Mouse (Mus musculus) hindbrain, embryonic 11.5 days (tissue): ENCODE measurements at regions not wholly inside any gene's neighbourhood (a gene's known extent, or its start where the extent isn't known, plus 50 kb on each side); places are given as distances from the start of the nearest gene placed in this dataset.

Experiments
- ATAC-seq: fragments of 200-750 bp; cut with Nextera tagmentation; 2 replicates; pipeline ENCODE4 v1.8.0; 2017; ENCODE audit warnings: mild to moderate bottlenecking, moderate TSS enrichment, moderate library complexity; ENCODE audit not compliant: low FRiP score
- DNase-seq: peaks from one replicate; pipeline ENCODE4 v3.0.0-alpha.2; 2015; ENCODE audit warnings: low spot score
- H3K27ac ChIP-seq: fragments of 300-500 bp; sonication (generic); 2 replicates; pipeline ENCODE4 v1.5.1; 2014; ENCODE audit warnings: mild to moderate bottlenecking, low read depth, low read length
- H3K27me3 ChIP-seq: fragments of 300-500 bp; sonication (generic); 2 replicates; pipeline ENCODE4 v1.6.1; 2014; ENCODE audit warnings: mild to moderate bottlenecking, low read length, moderate library complexity, mixed read lengths; ENCODE audit not compliant: control insufficient read depth, insufficient read depth
- H3K36me3 ChIP-seq: fragments of 300-500 bp; sonication (generic); 2 replicates; pipeline ENCODE4 v1.6.1; 2014; ENCODE audit warnings: mild to moderate bottlenecking, low read length, moderate library complexity, mixed read lengths; ENCODE audit not compliant: control insufficient read depth, insufficient read depth
- H3K4me1 ChIP-seq: fragments of 300-500 bp; sonication (generic); replicated peaks from 2 replicates; pipeline ENCODE4 v1.6.1; 2014; ENCODE audit warnings: low read length, mixed read lengths; ENCODE audit not compliant: control insufficient read depth, insufficient read depth
- H3K4me2 ChIP-seq: fragments of 300-500 bp; sonication (generic); replicated peaks from 2 replicates; pipeline ENCODE4 v1.6.1; 2014; ENCODE audit warnings: mild to moderate bottlenecking, low read depth, low read length
- H3K4me3 ChIP-seq: fragments of 300-500 bp; sonication (generic); 2 replicates; pipeline ENCODE4 v1.5.1; 2014; ENCODE audit warnings: low read depth, low read length
- H3K9ac ChIP-seq: fragments of 300-500 bp; sonication (generic); 2 replicates; pipeline ENCODE4 v1.6.1; 2014; ENCODE audit warnings: low read depth, low read length
- H3K9me3 ChIP-seq: fragments of 300-500 bp; sonication (generic); 2 replicates; pipeline ENCODE4 v1.6.1; 2016; ENCODE audit warnings: low read length; ENCODE audit not compliant: control insufficient read depth
- WGBS: fragments of 180-500 bp; shearing (Covaris S2); extraction: QIAGEN DNeasy Blood & Tissue Kit; methylation state at CpG from one replicate; pipeline ENCODE4 v1.1.7; 2014; 5-methylcytosine and 5-hydroxymethylcytosine counted together

- no peak for DNase-seq
- Histone ChIP-seq H3K36me3 (no peaks in the 10 kb centered on the region), H3K9ac (no peak overlapping the region), H3K27me3 (no peaks in the 10 kb centered on the region), H3K4me3 (peak overlapping the region; percentile 30), H3K27ac (no peak overlapping the region), H3K4me2 (peak overlapping the region; percentile 70), H3K9me3 (no peaks in the 10 kb centered on the region), H3K4me1 (no peaks in the 10 kb centered on the region)
- 57% methylated on average over 19 of the region's 19 CpGs for WGBS
- no peak for ATAC-seq
Observed at GRCm38 (mm10) chr5:118477131-118478119, 83.1 kb upstream of the Med13l start.

- H3K4me3 ChIP-seq: peak overlapping the region; percentile 30
- no peaks in the 10 kb centered on the region for H3K4me1 ChIP-seq
- no peaks in the 10 kb centered on the region for H3K36me3 ChIP-seq
- 6% methylated on average over 15 of the region's 15 CpGs for WGBS
- H3K27ac ChIP-seq: no peak overlapping the region
- peak overlapping the region; percentile 70 for H3K4me2 ChIP-seq
- H3K9ac ChIP-seq: 0 out of 2 replicates have a peak overlapping the region, but pooled peaks have one; percentile 21
- no peaks in the 10 kb centered on the region for H3K9me3 ChIP-seq
- peak; percentile 79 for DNase-seq
- H3K27me3 ChIP-seq: no peaks in the 10 kb centered on the region
- peak; percentile 87 for ATAC-seq
Observed at GRCm38 (mm10) chr5:118478120-118478768, 82.2 kb upstream of the Med13l start.

- no peak overlapping the region; the same call in 1 of the 2 replicates for H3K27ac ChIP-seq
- no peaks in the 10 kb centered on the region for H3K9me3 ChIP-seq
- H3K4me3 ChIP-seq: no peak overlapping the region
- H3K9ac ChIP-seq: no peak overlapping the region
- H3K27me3 ChIP-seq: no peaks in the 10 kb centered on the region
- H3K4me1 ChIP-seq: no peaks in the 10 kb centered on the region
- H3K4me2 ChIP-seq: no peak overlapping the region
- 86% methylated on average over 5 of the region's 5 CpGs for WGBS
- H3K36me3 ChIP-seq: no peaks in the 10 kb centered on the region
- DNase-seq (no peak), ATAC-seq (no peak)
Observed at GRCm38 (mm10) chr5:118480000-118480399, 80.5 kb upstream of the Med13l start.

- Histone ChIP-seq H3K4me1 (no peaks in the 10 kb centered on the region), H3K36me3 (no peaks in the 10 kb centered on the region), H3K4me3 (no peak overlapping the region), H3K27ac (no peak overlapping the region), H3K9me3 (no peaks in the 10 kb centered on the region), H3K4me2 (no peak overlapping the region), H3K27me3 (no peaks in the 10 kb centered on the region), H3K9ac (no peak overlapping the region)
- ATAC-seq: no peak
- DNase-seq: no peak
- WGBS: 66% methylated on average over 10 of the region's 10 CpGs
Observed at GRCm38 (mm10) chr5:118480965-118481793, 79.3 kb upstream of the Med13l start.

GRCm38 (mm10) chr5:118481794-118482049, 78.8 kb upstream of the Med13l start:
- no peaks in the 10 kb centered on the region for H3K4me1 ChIP-seq
- no peaks in the 10 kb centered on the region for H3K27me3 ChIP-seq
- H3K36me3 ChIP-seq: no peaks in the 10 kb centered on the region
- H3K4me3 ChIP-seq: no peak overlapping the region
- ATAC-seq (no peak), DNase-seq (no peak)
- no peak overlapping the region for H3K27ac ChIP-seq
- H3K9me3 ChIP-seq: no peaks in the 10 kb centered on the region
- H3K9ac ChIP-seq: no peak overlapping the region
- H3K4me2 ChIP-seq: no peak overlapping the region

GRCm38 (mm10) chr5:118482598-118482997, 77.9 kb upstream of the Med13l start:
- 40% methylated on average over 7 of the region's 7 CpGs for whole genome bisulfite sequencing
- Histone ChIP-seq H3K4me2 (no peak overlapping the region), H3K9me3 (no peaks in the 10 kb centered on the region), H3K27me3 (no peaks in the 10 kb centered on the region), H3K4me1 (no peaks in the 10 kb centered on the region), H3K36me3 (no peaks in the 10 kb centered on the region), H3K27ac (no peak overlapping the region), H3K9ac (no peak overlapping the region), H3K4me3 (no peak overlapping the region)
- DNase-seq (no peak), ATAC-seq (no peak)

- Histone ChIP-seq H3K27ac (no peak overlapping the region), H3K9me3 (no peaks in the 10 kb centered on the region), H3K27me3 (no peaks in the 10 kb centered on the region), H3K36me3 (no peaks in the 10 kb centered on the region), H3K4me3 (no peak overlapping the region), H3K4me1 (no peaks in the 10 kb centered on the region), H3K4me2 (no peak overlapping the region), H3K9ac (no peak overlapping the region)
- no peak for ATAC-seq
- DNase-seq: no peak
- WGBS: 14% methylated on average over 7 of the region's 7 CpGs
Observed at GRCm38 (mm10) chr5:118483001-118483400, 77.5 kb upstream of the Med13l start.

GRCm38 (mm10) chr5:118483532-118483931, 76.9 kb upstream of the Med13l start:
- no peak for DNase-seq
- 13% methylated on average over 8 of the region's 8 CpGs for WGBS
- H3K4me3 ChIP-seq: no peak overlapping the region
- no peaks in the 10 kb centered on the region for H3K9me3 ChIP-seq
- no peaks in the 10 kb centered on the region for H3K4me1 ChIP-seq
- no peaks in the 10 kb centered on the region for H3K27me3 ChIP-seq
- no peak for ATAC-seq
- no peak overlapping the region for H3K27ac ChIP-seq
- H3K4me2 ChIP-seq: no peak overlapping the region
- no peaks in the 10 kb centered on the region for H3K36me3 ChIP-seq
- H3K9ac ChIP-seq: no peak overlapping the region
